Mouse (Mus musculus): Measurements from ENCODE around the gene Prkar2a.

Prkar2a gene

GRCm38 (mm10) chr9:108752142-108752920, 63.2 kb downstream of the Prkar2a start:
- DNase-seq (ENCODE audit: low spot score in 2 of 2): no peak

GRCm38 (mm10) chr9:108753326-108753725, 64.2 kb downstream of the Prkar2a start:
- peak; percentile 10 to 13 for DNase-seq (ENCODE audit: low spot score in 2 of 2)

DNA sequence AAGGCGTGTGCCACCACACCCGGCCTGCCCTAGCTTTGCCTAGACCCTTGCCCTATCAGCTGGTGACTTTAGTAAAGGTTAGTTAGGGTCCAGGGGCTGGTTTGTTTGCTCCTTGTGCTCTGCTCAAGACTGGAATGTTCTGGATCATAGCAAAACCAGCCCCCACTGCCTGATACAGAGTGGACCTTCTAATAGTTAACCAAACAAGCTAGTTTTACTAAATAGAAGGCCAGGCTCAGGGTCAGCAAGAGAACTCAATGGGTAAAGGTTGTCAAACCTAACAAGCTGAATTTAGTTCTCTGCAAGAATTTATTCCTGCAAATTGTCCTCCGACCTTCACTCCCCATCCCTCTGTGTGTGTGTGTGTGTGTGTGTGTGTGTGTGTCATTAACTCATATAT, 64.9 kb downstream of the Prkar2a start:
- no peak for DNase-seq (ENCODE audit: low spot score in 2 of 2)

GRCm38 (mm10) chr9:108754423-108754822, 65.3 kb downstream of the Prkar2a start:
- DNase-seq (ENCODE audit: low spot score in 2 of 2): no peak

DNA sequence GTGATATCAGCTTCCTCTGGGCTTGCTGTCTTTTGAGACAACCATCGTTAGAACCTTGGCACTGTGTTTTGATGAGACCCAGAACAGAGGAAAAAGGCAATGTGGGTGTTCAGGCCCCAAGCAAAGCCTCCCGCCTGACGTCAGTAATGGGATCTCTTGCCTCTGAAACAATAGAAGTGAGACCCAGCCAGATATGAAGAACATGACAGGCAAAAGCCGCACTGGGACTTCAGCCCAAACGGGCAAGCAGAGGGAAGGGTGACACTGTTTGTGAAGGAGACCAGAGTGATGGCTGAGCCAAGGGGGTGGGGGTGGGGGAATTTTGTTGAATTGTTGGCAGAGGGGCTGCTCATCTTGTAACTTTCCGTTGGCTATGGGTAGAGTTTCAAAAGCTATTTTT, 68.3 kb downstream of the Prkar2a start:
- DNase-seq (ENCODE audit: low spot score in 2 of 2): no peak

DNA sequence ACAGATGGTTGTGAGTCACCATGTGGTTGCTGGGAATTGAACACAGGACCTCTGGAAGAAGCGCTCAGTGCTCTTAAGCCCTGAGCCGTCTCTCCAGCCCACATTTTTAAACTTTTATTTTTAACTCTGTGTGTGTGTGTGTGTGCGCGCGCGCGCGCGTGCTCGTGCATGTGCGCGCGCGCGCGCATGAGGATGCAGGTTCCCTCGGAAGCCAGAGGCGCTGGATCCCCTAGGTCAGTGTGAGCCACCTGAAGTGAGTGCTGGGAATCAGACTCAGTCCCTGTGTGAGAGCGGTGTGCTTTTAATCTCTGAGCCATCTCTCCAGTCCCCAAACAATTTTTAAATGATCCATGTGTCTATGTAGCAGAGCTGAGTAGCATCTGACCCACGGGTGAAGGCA, 70.0 kb downstream of the Prkar2a start:
- DNase-seq (ENCODE audit: low spot score in 2 of 2): no peak

GRCm38 (mm10) chr9:108759805-108760204, 70.7 kb downstream of the Prkar2a start:
- peak in 1 of 2 experiments; percentile 31 for DNase-seq (ENCODE audit: low spot score in 2 of 2)

GRCm38 (mm10) chr9:108761561-108761960, 72.4 kb downstream of the Prkar2a start:
- peak; percentile 31 to 32 for DNase-seq (ENCODE audit: low spot score in 2 of 2)

DNA sequence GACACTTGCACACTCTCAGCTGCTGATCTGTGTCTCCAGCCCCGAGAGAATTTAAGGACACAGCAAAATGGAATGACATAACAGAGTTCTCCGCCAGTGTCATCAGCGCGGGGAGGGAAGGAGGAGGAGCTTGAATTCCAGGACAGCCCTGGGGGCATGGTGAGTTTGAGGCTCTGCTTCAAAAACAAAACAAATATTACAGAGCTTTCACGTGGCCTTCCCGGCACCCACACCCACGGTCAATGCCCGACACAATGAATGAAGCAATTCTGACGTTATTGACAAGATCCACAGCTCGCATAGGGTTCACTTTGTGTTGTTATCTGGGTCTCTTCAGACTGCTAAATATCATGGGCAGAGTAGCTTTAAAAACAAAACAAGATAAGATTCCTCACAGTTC, 75.9 kb downstream of the Prkar2a start:
- no peak for DNase-seq (ENCODE audit: low spot score in 2 of 2)

DNA sequence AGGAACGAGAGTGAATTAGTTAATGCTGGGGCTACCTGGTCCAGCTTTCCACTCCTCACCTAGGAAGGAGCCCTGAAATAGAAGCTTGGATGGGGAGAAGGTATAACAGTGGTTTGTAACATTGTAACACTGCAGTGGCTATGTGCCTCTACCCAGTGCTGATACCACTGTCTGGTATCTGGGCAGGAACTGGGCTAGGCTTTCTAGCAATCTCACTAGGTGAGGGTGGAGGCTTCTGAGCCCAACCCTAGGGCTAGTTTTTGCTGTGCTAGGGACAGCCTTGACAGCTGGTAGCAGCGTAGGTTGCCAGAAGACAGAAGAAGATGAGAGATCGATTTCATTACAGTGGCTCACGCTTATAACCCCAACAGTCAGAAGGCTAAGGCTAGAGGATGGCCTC, 87.5 kb downstream of the Prkar2a start:
- no peak for DNase-seq (ENCODE audit: low spot score in 2 of 2)

DNA sequence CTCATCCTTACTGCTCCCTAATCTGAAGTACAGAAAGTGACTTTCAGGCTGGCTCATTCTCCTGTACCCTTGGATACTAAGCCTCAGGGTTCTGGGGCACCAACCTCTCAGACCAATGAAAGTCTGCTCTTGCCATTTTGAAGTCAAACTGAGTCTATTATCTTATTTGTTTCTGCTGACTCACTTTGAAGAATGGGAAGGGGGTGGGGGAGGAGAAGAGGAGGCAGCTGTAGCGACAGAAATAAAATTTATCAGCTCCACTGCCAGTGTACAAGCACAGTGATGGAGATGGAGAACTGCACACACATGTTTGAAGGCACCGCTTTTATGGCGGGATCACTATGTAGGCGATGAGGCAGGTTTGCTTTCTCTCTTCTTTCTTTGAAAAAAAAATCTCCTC, 88.2 kb downstream of the Prkar2a start:
- DNase-seq (ENCODE audit: low spot score in 2 of 2): no peak

GRCm38 (mm10) chr9:108780959-108781358, 91.8 kb downstream of the Prkar2a start:
- no peak for DNase-seq (ENCODE audit: low spot score in 2 of 2)

DNA sequence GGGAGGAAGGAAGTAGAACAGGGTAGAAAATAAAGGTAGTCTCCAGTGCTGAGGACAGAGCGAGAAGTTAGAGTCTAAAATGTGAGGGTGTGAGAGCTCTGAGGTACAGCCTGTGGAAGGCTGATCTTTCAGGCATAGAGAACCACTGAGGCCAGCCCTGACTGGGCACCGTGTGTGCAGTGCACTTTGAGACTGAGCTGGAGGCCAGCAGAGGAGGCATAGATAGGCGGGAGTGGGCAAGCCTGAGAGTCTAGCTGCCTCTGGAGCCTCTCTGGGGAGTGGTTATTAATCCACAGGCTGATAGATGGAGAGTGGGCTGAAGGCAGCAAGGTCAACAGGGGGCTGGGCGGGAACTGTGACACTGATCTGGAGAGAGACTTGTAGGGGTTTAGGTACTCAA, 92.8 kb downstream of the Prkar2a start:
- DNase-seq (ENCODE audit: low spot score in 2 of 2): no peak

DNA sequence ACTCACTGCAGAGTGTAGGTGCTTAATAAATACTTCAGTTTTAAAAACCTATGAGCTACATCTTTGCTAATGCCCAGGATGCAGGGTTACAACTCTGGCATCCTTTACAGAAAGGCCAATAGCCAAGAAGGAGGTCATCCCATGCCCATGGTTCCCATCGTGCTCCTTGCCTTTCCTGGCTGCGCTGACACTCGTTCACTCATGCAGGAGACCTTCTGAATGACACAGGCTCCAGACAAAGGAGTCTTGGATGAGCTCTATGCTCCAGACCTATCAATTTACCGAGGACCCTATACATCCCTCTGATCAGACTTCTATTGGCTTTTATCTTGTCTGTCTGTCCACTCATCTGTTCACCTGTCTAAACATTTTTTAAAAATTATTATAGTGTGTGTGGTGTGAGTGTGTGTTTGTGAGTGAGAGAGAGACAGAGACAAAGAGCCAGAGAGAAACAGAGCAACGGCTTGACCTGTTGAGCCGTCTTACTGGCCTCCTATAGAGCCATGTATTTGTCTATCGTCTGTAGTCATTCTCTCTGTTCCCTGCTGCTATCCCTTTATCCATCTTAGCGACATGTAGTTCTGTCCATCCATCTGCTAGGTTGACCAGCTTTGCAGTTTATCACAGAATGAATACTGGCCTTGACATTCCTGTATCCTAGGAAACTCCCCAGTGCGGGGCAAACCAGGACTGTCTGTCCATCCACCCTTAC, 93.9 kb downstream of the Prkar2a start:
- no peak for DNase-seq (ENCODE audit: low spot score in 2 of 2)

DNA sequence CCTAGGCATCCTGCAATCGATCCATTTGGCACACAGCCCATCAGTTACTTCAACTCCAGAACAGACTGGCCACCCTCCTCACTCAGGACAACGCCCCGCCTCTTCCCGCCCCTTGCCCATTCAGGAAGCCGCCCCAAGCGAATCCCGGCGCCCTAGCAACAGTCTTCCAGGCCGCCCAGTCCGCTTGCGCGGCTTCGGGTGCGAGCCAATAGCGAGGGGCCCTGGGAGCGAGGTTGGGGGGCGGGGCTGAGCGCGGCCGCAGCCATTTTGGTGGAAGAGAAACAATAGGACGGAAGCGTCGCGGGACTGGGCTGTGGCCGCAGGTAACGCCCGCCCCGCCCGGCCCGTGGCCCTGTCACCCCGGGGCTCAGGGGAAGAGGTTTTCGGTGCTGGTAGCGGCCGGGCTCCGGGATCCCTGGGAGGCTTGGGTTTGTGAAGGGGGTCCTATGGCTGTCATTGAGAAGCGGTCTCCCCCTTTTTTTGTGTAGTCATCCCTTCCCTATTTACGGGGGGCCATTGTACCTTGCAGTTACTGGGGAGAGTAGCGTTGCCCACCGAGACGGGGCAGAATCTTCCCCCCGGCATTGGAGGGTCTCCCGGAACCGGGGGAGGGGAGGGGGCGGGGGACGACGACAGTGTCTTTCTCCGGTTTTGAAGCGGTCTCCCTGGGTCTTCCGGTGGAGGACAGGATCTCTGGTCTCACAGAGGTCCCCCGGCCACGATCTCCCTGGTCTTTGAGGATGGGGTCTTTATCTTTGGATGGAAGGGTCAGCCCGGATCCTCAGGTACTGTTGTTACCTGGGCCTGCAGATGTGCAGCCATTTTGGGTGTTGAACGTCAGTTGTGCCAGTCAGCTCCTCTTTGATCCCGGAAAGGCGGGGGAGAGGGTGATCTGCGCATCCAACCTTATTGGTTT, 94.7 kb downstream of the Prkar2a start, which contains the start of gene Ip6k2:
TSS of gene Ip6k2 (plus strand) at position 249 of the 916 bp plus-strand sequence.
- peak; percentile 95 for DNase-seq (ENCODE audit: low spot score in 2 of 2)

- no peak for DNase-seq (ENCODE audit: low spot score in 2 of 2)
These were observed 96.3 kb downstream of the Prkar2a start for GRCm38 (mm10) chr9:108785416-108785815.

DNA sequence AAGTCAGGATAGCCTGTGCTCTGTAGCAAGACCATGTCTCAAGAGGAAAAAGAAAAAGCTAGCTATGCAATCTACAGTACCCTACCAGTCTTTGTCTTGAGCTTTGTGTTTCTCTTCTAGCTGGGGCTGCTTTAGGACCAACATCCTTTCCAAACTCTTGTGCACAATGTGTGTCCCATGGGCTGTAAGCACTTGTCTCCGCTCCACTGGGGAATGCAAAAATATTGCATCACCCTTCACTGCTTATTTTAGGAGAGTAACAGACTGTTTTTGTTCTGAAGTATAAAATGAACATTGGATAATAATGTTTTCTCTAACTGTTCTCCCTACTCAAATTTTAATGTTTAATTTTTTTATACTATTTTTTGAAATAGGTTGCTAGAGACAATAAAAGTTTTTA, 97.4 kb downstream of the Prkar2a start:
- no peak for DNase-seq (ENCODE audit: low spot score in 2 of 2)

- DNase-seq (ENCODE audit: low spot score in 2 of 2): no peak
These were observed 98.0 kb downstream of the Prkar2a start for GRCm38 (mm10) chr9:108787080-108787479.

DNA sequence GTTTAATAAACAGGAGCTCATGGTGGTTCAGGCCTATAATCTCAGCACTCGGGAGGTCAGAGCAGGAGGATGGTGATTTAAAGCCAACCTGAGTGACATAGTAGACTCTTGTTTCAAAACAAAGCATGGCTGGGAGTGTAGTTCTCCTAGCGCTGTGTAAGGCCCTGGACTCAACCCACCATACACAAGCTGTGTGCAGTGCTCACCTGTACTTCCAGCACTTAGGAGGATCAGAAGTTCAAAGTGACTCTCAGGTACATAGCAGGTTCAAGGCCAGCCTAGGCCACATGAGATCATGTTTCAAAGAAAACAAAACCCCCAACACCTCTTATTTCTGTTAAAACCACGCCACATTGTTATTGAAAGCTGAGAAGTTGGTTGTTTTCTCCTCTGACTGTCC, 99.6 kb downstream of the Prkar2a start:
- no peak for DNase-seq (ENCODE audit: low spot score in 2 of 2)

DNA sequence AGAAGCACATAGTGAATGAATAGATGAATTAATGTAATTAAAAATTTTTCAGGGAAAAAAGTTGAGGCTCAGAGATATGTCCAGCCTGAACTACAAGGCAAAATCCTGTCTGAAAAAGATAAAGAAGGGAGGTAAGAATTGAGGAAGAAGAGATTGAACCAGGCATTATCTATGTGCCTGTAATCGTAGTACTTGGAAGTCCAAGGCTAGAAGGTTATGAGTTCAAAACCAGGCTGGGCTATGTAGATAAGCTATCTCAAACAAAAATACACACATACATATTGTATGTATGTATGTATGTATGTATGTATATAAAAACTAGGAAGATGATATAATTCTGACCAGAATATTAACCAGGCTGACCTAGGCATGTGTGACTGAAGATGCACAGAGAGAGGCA, 103.2 kb downstream of the Prkar2a start:
- no peak for DNase-seq (ENCODE audit: low spot score in 2 of 2)

GRCm38 (mm10) chr9:108792730-108793129, 103.6 kb downstream of the Prkar2a start:
- DNase-seq (ENCODE audit: low spot score in 2 of 2): no peak

- no peak for DNase-seq (ENCODE audit: low spot score in 2 of 2)
These were observed 106.2 kb downstream of the Prkar2a start for GRCm38 (mm10) chr9:108795281-108795680.
